Mouse (Mus musculus) heart, embryonic 11.5 days (tissue): ENCODE results near the gene Pced1b. TPM values are rescaled to one million over a fixed set of nuclear protein-coding genes. Genes with fewer than 3 reads are reported as not detected.
A peak's percentile ranks its signal among the peaks of the same experiment; 100 is the strongest.
"Not testable (repeated sequence)": the region's sequence is repeated elsewhere in the genome, so short reads cannot be mapped to it uniquely, and the experiment has no call there.

Experiments used
- ATAC-seq: fragments of 200-750 bp; cut with Nextera tagmentation; replicated peaks from 2 replicates; pipeline ENCODE4 v1.8.0; 2017; ENCODE audit warnings: moderate library complexity; ENCODE audit not compliant: insufficient number of reproducible peaks, low FRiP score, low TSS enrichment
- H3K27ac ChIP-seq: fragments of 300-500 bp; sonication (generic); 2 replicates; pipeline ENCODE4 v1.5.1; 2014; ENCODE audit warnings: mild to moderate bottlenecking, low read depth, low read length
- H3K27me3 ChIP-seq: fragments of 300-500 bp; sonication (generic); 2 replicates; pipeline ENCODE4 v1.6.1; 2014; ENCODE audit warnings: mild to moderate bottlenecking, low read length, mixed read lengths; ENCODE audit not compliant: control insufficient read depth, insufficient read depth
- H3K36me3 ChIP-seq: fragments of 300-500 bp; sonication (generic); 2 replicates; pipeline ENCODE4 v1.6.1; 2014; ENCODE audit warnings: mild to moderate bottlenecking, low read length, moderate library complexity, mixed read lengths; ENCODE audit not compliant: control insufficient read depth, insufficient read depth
- H3K4me1 ChIP-seq: fragments of 300-500 bp; sonication (generic); 2 replicates; pipeline ENCODE4 v1.6.1; 2014; ENCODE audit warnings: low read length; ENCODE audit not compliant: control insufficient read depth, insufficient read depth
- H3K4me2 ChIP-seq: fragments of 300-500 bp; sonication (generic); 2 replicates; pipeline ENCODE4 v1.6.1; 2014; ENCODE audit warnings: mild to moderate bottlenecking, moderate library complexity
- H3K4me3 ChIP-seq: fragments of 300-500 bp; sonication (generic); 2 replicates; pipeline ENCODE4 v1.5.1; 2014; ENCODE audit warnings: low read depth, low read length
- H3K9ac ChIP-seq: fragments of 300-500 bp; sonication (generic); 2 replicates; pipeline ENCODE4 v1.6.1; 2014; ENCODE audit warnings: mild to moderate bottlenecking, low read depth, low read length, moderate library complexity
- H3K9me3 ChIP-seq: fragments of 300-500 bp; sonication (generic); replicated peaks from 2 replicates; pipeline ENCODE4 v1.6.1; 2016; ENCODE audit warnings: low read length; ENCODE audit not compliant: control insufficient read depth
- WGBS: fragments of 180-500 bp; shearing (Covaris S2); extraction: QIAGEN DNeasy Blood & Tissue Kit; methylation state at CpG from one replicate; pipeline ENCODE4 v1.1.7; 2014; ENCODE audit not compliant: insufficient replicate concordance; 5-methylcytosine and 5-hydroxymethylcytosine counted together
- polyA plus RNA-seq: library from polyadenylated mRNA; unstranded; fragments of >200 nt; fragmentation: Nextera tagmentation; extraction: Ambion mirVana; gene quantifications from 2 replicates; pipeline ENCODE4 v1.2.1, GENCODE M21; 2014

The Pced1b gene
- 2.8 and 3.4 TPM in 2 replicates for polyA plus RNA-seq

- Histone ChIP-seq H3K36me3 (no peaks in the 10 kb centered on the region), H3K27me3 (peaks cover 15% of the 10 kb centered on the region), H3K4me2 (peak within 1 kb of the TSS; percentile 94), H3K27ac (peak within 1 kb of the TSS; percentile 62), H3K9me3 (no peaks in the 10 kb centered on the region), H3K9ac (peak within 1 kb of the TSS; percentile 90), H3K4me1 (0 out of 2 replicates have a peak, but pooled peaks cover 6% of the 10 kb centered on the region), H3K4me3 (peak within 1 kb of the TSS; percentile 83)
- peak; percentile 67; the same call in 1 of the 2 replicates for ATAC-seq
- WGBS, result 1% methylated on average over 78 of the region's 125 CpGs
These were observed at the start of gene Pced1b, which contains the start of gene Amigo2 for GRCm38 (mm10) chr15:97246911-97247790. Gene Pced1b (plus strand): TSS chr15:97247107. Gene Amigo2 (minus strand): TSS chr15:97247287.

DNA sequence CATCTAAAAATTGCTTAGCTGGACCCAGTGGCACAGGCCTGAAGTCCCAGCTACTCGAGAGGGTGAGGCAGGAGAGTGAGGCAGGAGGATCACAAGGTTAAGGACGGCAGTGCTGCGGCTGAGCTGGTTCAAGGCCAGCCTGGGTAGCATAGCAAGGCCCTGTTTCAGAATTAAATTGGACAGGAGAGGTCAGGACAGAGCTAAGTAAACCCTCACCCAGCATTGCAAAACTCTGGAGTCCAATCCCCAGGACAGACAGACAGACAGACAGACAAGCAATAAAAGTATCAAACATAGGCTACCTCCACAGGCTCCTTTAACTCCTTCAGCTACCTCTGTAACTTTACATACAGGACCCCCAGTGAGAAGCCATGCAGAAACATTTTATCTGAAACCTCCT lies 42.0 kb upstream of the Pced1b start:
- Histone ChIP-seq H3K27me3 (no peaks in the 10 kb centered on the region), H3K4me1 (no peaks in the 10 kb centered on the region), H3K27ac (no peak overlapping the region), H3K36me3 (no peaks in the 10 kb centered on the region), H3K9me3 (no peaks in the 10 kb centered on the region), H3K4me2 (no peak overlapping the region), H3K4me3 (no peak overlapping the region), H3K9ac (no peak overlapping the region)
- WGBS, result 85% methylated on average over 3 of the region's 3 CpGs
- no peak for ATAC-seq

DNA sequence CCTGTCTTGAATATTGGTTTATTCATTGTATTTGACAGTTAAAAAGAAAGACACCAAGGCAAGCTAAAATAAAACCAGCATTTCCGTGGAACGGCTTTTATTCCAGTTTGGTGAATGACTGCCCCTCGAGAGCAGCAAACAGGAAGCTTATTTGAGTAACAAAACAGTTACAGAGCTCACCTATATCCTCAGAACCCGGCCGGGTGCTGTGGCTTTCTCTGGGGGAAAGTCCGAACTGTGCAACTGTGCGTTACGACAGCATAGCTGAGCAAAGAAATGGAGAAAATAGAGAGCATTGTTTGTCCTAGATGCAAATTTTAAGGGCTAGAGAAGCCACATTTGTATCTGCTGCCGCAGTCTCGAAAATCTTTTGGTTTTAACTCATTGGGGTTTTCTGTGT lies 41.1 kb upstream of the Pced1b start:
- Histone ChIP-seq H3K9me3 (no peaks in the 10 kb centered on the region), H3K9ac (no peak overlapping the region), H3K27ac (no peak overlapping the region), H3K4me1 (no peaks in the 10 kb centered on the region), H3K27me3 (no peaks in the 10 kb centered on the region), H3K4me3 (no peak overlapping the region), H3K36me3 (no peaks in the 10 kb centered on the region), H3K4me2 (no peak overlapping the region)
- no peak for ATAC-seq
- WGBS, result 87% methylated on average over 10 of the region's 10 CpGs

GRCm38 (mm10) chr15:97206506-97206905 lies 40.4 kb upstream of the Pced1b start:
- H3K4me3 ChIP-seq, result no peak overlapping the region
- H3K4me1 ChIP-seq, result no peaks in the 10 kb centered on the region
- H3K36me3 ChIP-seq, result no peaks in the 10 kb centered on the region
- no peak for ATAC-seq
- WGBS, result 93% methylated on average over 8 of the region's 8 CpGs
- no peak overlapping the region for H3K27ac ChIP-seq
- no peaks in the 10 kb centered on the region for H3K9me3 ChIP-seq
- no peaks in the 10 kb centered on the region for H3K27me3 ChIP-seq
- H3K4me2 ChIP-seq, result no peak overlapping the region
- no peak overlapping the region for H3K9ac ChIP-seq

- not testable (repeated sequence) for H3K27me3 ChIP-seq, H3K27ac ChIP-seq, ATAC-seq, H3K9me3 ChIP-seq, H3K36me3 ChIP-seq, H3K9ac ChIP-seq, H3K4me2 ChIP-seq, H3K4me3 ChIP-seq, H3K4me1 ChIP-seq
- 71% methylated on average over 3 of the region's 3 CpGs for WGBS
These were observed 37.2 kb upstream of the Pced1b start for GRCm38 (mm10) chr15:97209754-97210153.

- 67% methylated on average over 17 of the region's 17 CpGs for WGBS
- H3K4me1 ChIP-seq, result no peaks in the 10 kb centered on the region
- H3K9me3 ChIP-seq, result no peaks in the 10 kb centered on the region
- no peak for ATAC-seq
- H3K4me3 ChIP-seq, result no peak overlapping the region
- H3K9ac ChIP-seq, result no peak overlapping the region
- no peak overlapping the region for H3K4me2 ChIP-seq
- no peak overlapping the region for H3K27ac ChIP-seq
- H3K36me3 ChIP-seq, result no peaks in the 10 kb centered on the region
- H3K27me3 ChIP-seq, result no peaks in the 10 kb centered on the region
These were observed 34.1 kb upstream of the Pced1b start for GRCm38 (mm10) chr15:97212501-97213477.

DNA sequence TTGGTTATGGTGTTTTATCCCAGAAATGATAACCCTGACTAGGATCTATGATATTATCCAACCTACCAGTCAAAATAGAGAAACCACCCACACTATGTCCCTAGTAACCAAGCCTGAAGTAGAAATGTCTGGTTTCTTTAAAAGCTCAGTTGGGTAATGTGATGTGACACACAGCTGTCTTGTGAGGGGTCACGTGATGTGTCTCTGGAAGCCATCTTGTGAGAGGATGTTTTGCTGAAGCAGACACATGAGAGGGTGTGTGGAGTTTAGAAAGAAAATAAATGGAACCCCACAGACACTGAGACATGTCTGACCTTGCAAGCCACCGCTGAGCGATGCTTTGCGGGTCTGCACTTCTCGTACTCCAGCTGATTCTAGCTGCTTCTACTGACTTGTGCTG lies 30.1 kb upstream of the Pced1b start:
- H3K4me3 ChIP-seq, result no peak overlapping the region
- H3K4me1 ChIP-seq, result no peaks in the 10 kb centered on the region
- H3K4me2 ChIP-seq, result no peak overlapping the region
- 80% methylated on average over 5 of the region's 5 CpGs for WGBS
- H3K36me3 ChIP-seq, result no peaks in the 10 kb centered on the region
- no peaks in the 10 kb centered on the region for H3K27me3 ChIP-seq
- H3K9ac ChIP-seq, result no peak overlapping the region
- no peak for ATAC-seq
- no peak overlapping the region for H3K27ac ChIP-seq
- no peaks in the 10 kb centered on the region for H3K9me3 ChIP-seq

DNA sequence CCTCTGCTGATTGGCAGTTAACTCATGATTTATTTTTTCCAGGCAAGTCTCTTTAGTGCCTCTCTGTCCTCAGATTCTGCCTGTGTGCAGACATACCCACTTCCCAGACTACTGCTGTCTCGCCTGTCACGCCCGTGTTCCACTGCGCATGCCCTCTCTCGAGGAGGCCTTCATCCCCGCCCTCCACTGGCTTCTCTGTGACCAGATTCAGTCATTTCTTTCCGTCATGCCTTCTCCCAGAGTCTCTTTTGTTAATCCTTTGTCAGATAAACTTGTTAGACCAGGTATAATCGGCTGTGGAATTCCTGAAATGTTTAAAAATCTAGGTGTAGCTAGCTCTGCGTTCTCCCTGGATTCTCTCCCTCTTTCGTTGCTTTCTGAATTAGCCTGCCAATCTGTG lies 23.5 kb upstream of the Pced1b start:
- H3K4me1 ChIP-seq, result no peaks in the 10 kb centered on the region
- 85% methylated on average over 10 of the region's 10 CpGs for WGBS
- no peaks in the 10 kb centered on the region for H3K27me3 ChIP-seq
- H3K4me3 ChIP-seq, result no peak overlapping the region
- H3K36me3 ChIP-seq, result no peaks in the 10 kb centered on the region
- no peak overlapping the region for H3K9ac ChIP-seq
- H3K9me3 ChIP-seq, result 0 out of 2 replicates have a peak, but pooled peaks cover 3% of the 10 kb centered on the region
- ATAC-seq, result no peak
- no peak overlapping the region for H3K4me2 ChIP-seq
- no peak overlapping the region for H3K27ac ChIP-seq
